Mouse (Mus musculus) telencephalon, adult 2 months (tissue): ENCODE data around the gene Slc9b1.

Experiments
- DNase-seq: peaks from one replicate; pipeline ENCODE4 v3.0.0-alpha.2; 2011; ENCODE audit warnings: low read depth, low spot score

The Slc9b1 gene

GRCm38 (mm10) chr3:135437758-135438495, 90.1 kb downstream of the Slc9b1 start, which contains the start of gene Ube2d3:
Ube2d3 (plus strand) TSS chr3:135438149.
- DNase-seq = peak; percentile 100

- DNase-seq = peak; percentile 73
Observed at GRCm38 (mm10) chr3:135438531-135438912, 90.7 kb downstream of the Slc9b1 start.

- peak; percentile 63 for DNase-seq
Observed at GRCm38 (mm10) chr3:135438913-135439531, 91.2 kb downstream of the Slc9b1 start.

GRCm38 (mm10) chr3:135439651-135440050, 91.8 kb downstream of the Slc9b1 start:
- DNase-seq = no peak

- DNase-seq = peak; percentile 26
Observed at GRCm38 (mm10) chr3:135440221-135440620, 92.4 kb downstream of the Slc9b1 start.

GRCm38 (mm10) chr3:135440621-135441020, 92.8 kb downstream of the Slc9b1 start:
- DNase-seq = no peak

GRCm38 (mm10) chr3:135444930-135445329, 97.1 kb downstream of the Slc9b1 start:
- no peak for DNase-seq
